In genomic region chr8:26300246-26300645, GRCm38 (mm10) we compare ENCODE assay signal across 15 mouse cellular contexts.
DNase-seq lines count a peak whose midpoint lies in the region; ATAC-seq lines count a peak whose summit lies in the region.
"Had no signal": no experiment of that assay in that cellular context is flagged by ENCODE, and none has a peak within 500 bp of the region (broad histone marks: within the 10 kb centered on the region; RNA-seq: fewer than 3 reads in every experiment).

No protein-coding gene starts in this region.

- H3K4me1 ChIP-seq in intestine, embryonic 15.5 days (replicated peaks) = 0 out of 2 replicates have a peak, but pooled peaks cover 2% of the 10 kb centered on the region
- peaks cover 5% of the 10 kb centered on the region; the same call in 1 of the 2 replicates for H3K4me1 ChIP-seq in intestine, embryonic 16.5 days (ENCODE audit: control insufficient read depth, insufficient read depth, low read length)
- no peaks in the 10 kb centered on the region for H3K4me1 ChIP-seq in liver, embryonic 11.5 days (replicated peaks; ENCODE audit: control insufficient read depth, insufficient read depth, low read length)
- peaks cover 5% of the 10 kb centered on the region; the same call in 1 of the 2 replicates for H3K4me1 ChIP-seq in heart, embryonic 10.5 days
- H3K4me1 ChIP-seq in embryonic facial prominence, embryonic 10.5 days = peaks cover 12% of the 10 kb centered on the region

- ATAC-seq in intestine, embryonic 15.5 days = 0 out of 2 replicates have a peak, but pooled peaks have one; percentile 36
- ATAC-seq in intestine, embryonic 16.5 days = no peak
- no peak for ATAC-seq in liver, embryonic 11.5 days (replicated peaks; ENCODE audit: low FRiP score)

- no peak overlapping the region for H3K9ac ChIP-seq in intestine, embryonic 15.5 days
- no peak overlapping the region for H3K9ac ChIP-seq in intestine, embryonic 16.5 days (ENCODE audit: low read depth, low read length)
- H3K9ac ChIP-seq in liver, embryonic 11.5 days (ENCODE audit: low read depth, low read length) = no peak overlapping the region
- H3K9ac ChIP-seq: hindbrain, embryonic 14.5 days; limb, embryonic 15.5 days; neural tube, embryonic 13.5 days had no signal

- peak; percentile 58 to 65 for DNase-seq in kidney, adult 8-10 months
- DNase-seq in liver, embryonic 11.5 days (ENCODE audit: low spot score) = no peak
- peak; percentile 9 for DNase-seq in retina, postnatal 7 days (ENCODE audit: low read depth, low spot score)
- no peak for DNase-seq in heart, embryonic 10.5 days (ENCODE audit: low spot score)
- DNase-seq in embryonic facial prominence, embryonic 10.5 days (ENCODE audit: low spot score) = no peak
- DNase-seq: adrenal gland, adult 8-10 months; cerebellum, adult 11-12 months; gastrocnemius, postnatal 36 days; heart, postnatal 10 days; thymus, postnatal 25 days had no signal

- no peak overlapping the region for H3K27ac ChIP-seq in intestine, embryonic 15.5 days
- no peak overlapping the region for H3K27ac ChIP-seq in intestine, embryonic 16.5 days (ENCODE audit: low read length)
- no peak overlapping the region for H3K27ac ChIP-seq in liver, embryonic 11.5 days (ENCODE audit: low read depth, low read length)
- H3K27ac ChIP-seq in heart, embryonic 10.5 days = no peak overlapping the region
- H3K27ac ChIP-seq in embryonic facial prominence, embryonic 10.5 days (replicated peaks) = no peak overlapping the region
- H3K27ac ChIP-seq: hindbrain, embryonic 14.5 days; limb, embryonic 15.5 days; neural tube, embryonic 13.5 days had no signal

- H3K4me3 ChIP-seq in intestine, embryonic 15.5 days (replicated peaks) = no peak overlapping the region
- H3K4me3 ChIP-seq in intestine, embryonic 16.5 days (ENCODE audit: low read length) = no peak overlapping the region
- no peak overlapping the region for H3K4me3 ChIP-seq in liver, embryonic 11.5 days (ENCODE audit: low read depth, low read length)
- H3K4me3 ChIP-seq in heart, embryonic 10.5 days = no peak overlapping the region
- H3K4me3 ChIP-seq in embryonic facial prominence, embryonic 10.5 days = no peak overlapping the region
- H3K4me3 ChIP-seq: limb, embryonic 15.5 days; neural tube, embryonic 13.5 days had no signal

- WGBS in intestine, embryonic 15.5 days = 29% methylated on average over 6 of the region's 6 CpGs
- 31% methylated on average over 6 of the region's 6 CpGs for WGBS in intestine, embryonic 16.5 days
- WGBS in liver, embryonic 11.5 days = 54% methylated on average over 6 of the region's 6 CpGs
- WGBS in heart, embryonic 10.5 days = 69% methylated on average over 6 of the region's 6 CpGs
- 67% methylated on average over 6 of the region's 6 CpGs for WGBS in embryonic facial prominence, embryonic 10.5 days

- H3K9me3 ChIP-seq in intestine, embryonic 15.5 days = no peaks in the 10 kb centered on the region
- no peaks in the 10 kb centered on the region for H3K9me3 ChIP-seq in intestine, embryonic 16.5 days (ENCODE audit: control insufficient read depth, low read length)
- H3K9me3 ChIP-seq in liver, embryonic 11.5 days (ENCODE audit: control insufficient read depth, low read length) = no peaks in the 10 kb centered on the region
- H3K9me3 ChIP-seq in heart, embryonic 10.5 days = no peaks in the 10 kb centered on the region
- no peaks in the 10 kb centered on the region for H3K9me3 ChIP-seq in embryonic facial prominence, embryonic 10.5 days
- H3K9me3 ChIP-seq: limb, embryonic 15.5 days; neural tube, embryonic 13.5 days had no signal

- H3K36me3 ChIP-seq in intestine, embryonic 15.5 days = no peaks in the 10 kb centered on the region
- no peaks in the 10 kb centered on the region for H3K36me3 ChIP-seq in intestine, embryonic 16.5 days (ENCODE audit: control insufficient read depth, insufficient read depth, low read length)
- no peaks in the 10 kb centered on the region for H3K36me3 ChIP-seq in liver, embryonic 11.5 days (ENCODE audit: control insufficient read depth, insufficient read depth, low read length)
- H3K36me3 ChIP-seq in heart, embryonic 10.5 days = no peaks in the 10 kb centered on the region
- no peaks in the 10 kb centered on the region for H3K36me3 ChIP-seq in embryonic facial prominence, embryonic 10.5 days (replicated peaks)
- H3K36me3 ChIP-seq: limb, embryonic 15.5 days; neural tube, embryonic 13.5 days had no signal

- no peak overlapping the region for H3K4me2 ChIP-seq in intestine, embryonic 15.5 days (replicated peaks)
- H3K4me2 ChIP-seq in intestine, embryonic 16.5 days (ENCODE audit: low read depth, low read length) = no peak overlapping the region
- peak overlapping the region; percentile 20; the same call in 1 of the 2 replicates for H3K4me2 ChIP-seq in liver, embryonic 11.5 days
- H3K4me2 ChIP-seq: hindbrain, embryonic 14.5 days; limb, embryonic 15.5 days; neural tube, embryonic 13.5 days had no signal

- H3K27me3 ChIP-seq in intestine, embryonic 15.5 days (replicated peaks) = no peaks in the 10 kb centered on the region
- no peaks in the 10 kb centered on the region for H3K27me3 ChIP-seq in intestine, embryonic 16.5 days (replicated peaks; ENCODE audit: control insufficient read depth, insufficient read depth, low read length)
- no peaks in the 10 kb centered on the region for H3K27me3 ChIP-seq in liver, embryonic 11.5 days (replicated peaks; ENCODE audit: control insufficient read depth, insufficient read depth, low read length)
- H3K27me3 ChIP-seq in heart, embryonic 10.5 days (ENCODE audit: insufficient read depth, poor library complexity, severe bottlenecking) = peaks cover 6% of the 10 kb centered on the region; the same call in 1 of the 2 replicates
- no peaks in the 10 kb centered on the region; the same call in 1 of the 2 replicates for H3K27me3 ChIP-seq in embryonic facial prominence, embryonic 10.5 days (replicated peaks; ENCODE audit: low read depth, poor library complexity, severe bottlenecking)

Comparison
In these comparisons a context has a peak if more than half of its experiments do, and no peak if none do; other contexts are left out.
1. DNase-seq: peak in kidney, adult 8-10 months (2 of 2) and retina, postnatal 7 days (single experiment); none in liver, embryonic 11.5 days (single experiment), heart, embryonic 10.5 days (single experiment) and embryonic facial prominence, embryonic 10.5 days (single experiment).